Mouse (Mus musculus) spleen, postnatal 36 days (tissue): Measurements from ENCODE around the gene Gria4.
"Not testable (repeated sequence)": the region's sequence is repeated elsewhere in the genome, so short reads cannot be mapped to it uniquely, and the experiment has no call there.

ENCODE experiments used
- DNase-seq, 2 experiments: peaks; one replicate each; pipeline ENCODE4 v3.0.0; 2022; ENCODE audit warnings: low spot score in 2 of 2, mixed read lengths in 1 of 2

The Gria4 gene

GRCm38 (mm10) chr9:4795544-4796288, at the start of gene Gria4:
TSS of gene Gria4 (minus strand) at chr9:4796234.
- no peak for DNase-seq

DNA sequence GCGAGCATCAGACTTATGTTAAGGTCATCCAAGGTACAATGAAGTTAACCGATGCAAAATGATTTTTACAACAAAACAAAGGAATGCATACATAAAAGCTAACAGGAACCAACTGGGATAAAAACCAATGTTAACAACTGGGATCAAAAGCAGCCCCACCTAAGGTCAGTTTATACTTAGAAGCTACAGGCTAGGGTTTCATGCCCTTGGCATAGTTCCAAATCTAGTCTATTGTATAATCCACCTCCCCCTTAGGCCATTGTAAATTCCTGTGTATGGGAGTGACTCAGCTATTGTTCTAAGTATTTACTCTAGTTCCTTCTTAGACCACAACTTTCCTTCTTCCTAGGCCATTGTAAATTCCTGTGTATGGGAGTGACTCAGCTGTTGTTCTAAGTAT, 14.9 kb upstream of the Gria4 start:
- DNase-seq: not testable (repeated sequence)

- no peak for DNase-seq
Measured at GRCm38 (mm10) chr9:4803151-4803755, 7.2 kb upstream of the Gria4 start.

GRCm38 (mm10) chr9:4797396-4797795, 1.4 kb upstream of the Gria4 start:
- DNase-seq: no peak

GRCm38 (mm10) chr9:4796289-4796645, 233 bp upstream of the Gria4 start:
- no peak for DNase-seq

GRCm38 (mm10) chr9:4795075-4795474, 959 bp downstream of the Gria4 start:
- no peak for DNase-seq

DNA sequence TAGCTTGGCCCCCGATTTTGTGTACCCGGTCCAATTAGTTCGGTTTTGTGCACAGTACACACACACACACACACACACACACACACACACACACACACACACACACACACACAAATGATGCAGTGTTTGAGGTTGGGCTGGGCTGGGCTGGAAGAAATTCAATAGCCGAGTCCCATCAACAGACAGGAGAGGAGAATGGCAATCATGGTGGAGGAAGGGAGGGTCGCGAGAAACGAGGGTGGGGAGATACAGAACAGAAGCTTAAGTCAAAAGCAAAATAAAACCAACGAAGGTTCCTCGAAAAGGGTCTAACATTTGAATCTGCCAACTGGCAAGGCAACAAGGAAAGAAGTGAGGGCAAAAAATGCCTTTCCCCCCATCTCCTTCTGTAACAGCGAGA, 1.6 kb downstream of the Gria4 start:
- no peak for DNase-seq

DNA sequence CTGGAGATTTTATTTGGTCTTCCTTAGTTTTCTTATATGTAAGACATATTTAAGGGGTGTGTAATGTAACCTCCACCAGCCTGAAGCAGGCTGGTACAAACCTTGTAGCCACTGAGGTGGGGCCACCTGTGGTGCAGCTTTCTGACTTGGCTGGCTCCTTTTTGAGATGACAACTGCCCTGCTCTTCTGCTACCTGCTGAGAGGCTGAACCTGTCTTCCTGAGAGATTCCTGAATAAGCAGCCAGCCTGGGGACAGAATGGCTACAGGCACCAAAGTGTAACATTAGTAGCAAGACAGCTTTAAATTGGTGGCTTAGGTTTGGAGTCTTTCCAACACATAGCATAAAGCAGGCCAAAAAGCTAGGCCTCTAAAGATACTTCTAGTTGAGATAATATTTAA, 46.6 kb downstream of the Gria4 start:
- not testable (repeated sequence) for DNase-seq

GRCm38 (mm10) chr9:4714086-4714485, 81.9 kb downstream of the Gria4 start:
- no peak for DNase-seq

- no peak for DNase-seq
Measured at GRCm38 (mm10) chr9:4712367-4712766, 83.7 kb downstream of the Gria4 start.

- DNase-seq: no peak
Measured at GRCm38 (mm10) chr9:4687149-4687548, 108.9 kb downstream of the Gria4 start.

DNA sequence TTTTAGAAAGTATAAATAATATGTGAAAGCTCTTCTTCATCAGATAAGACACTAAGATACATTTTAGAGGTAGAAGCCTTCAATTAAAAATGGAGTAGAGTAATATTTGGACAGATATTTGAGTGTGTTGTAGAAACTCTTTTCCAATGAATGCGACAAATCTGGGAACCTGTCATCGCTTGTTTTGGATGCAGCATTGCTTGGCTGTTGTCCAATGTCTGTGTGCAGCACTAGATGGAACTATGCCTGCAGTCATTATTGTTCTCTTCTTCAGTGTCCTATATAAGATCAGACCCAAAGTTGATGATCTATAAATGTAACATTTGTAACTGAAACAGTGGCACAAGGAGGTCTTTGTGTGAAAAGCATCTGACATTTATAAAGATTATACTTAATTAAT, 115.8 kb downstream of the Gria4 start:
- DNase-seq: no peak

- no peak for DNase-seq
Measured at GRCm38 (mm10) chr9:4679099-4679498, 116.9 kb downstream of the Gria4 start.

GRCm38 (mm10) chr9:4665691-4666090, 130.3 kb downstream of the Gria4 start:
- DNase-seq: no peak

DNA sequence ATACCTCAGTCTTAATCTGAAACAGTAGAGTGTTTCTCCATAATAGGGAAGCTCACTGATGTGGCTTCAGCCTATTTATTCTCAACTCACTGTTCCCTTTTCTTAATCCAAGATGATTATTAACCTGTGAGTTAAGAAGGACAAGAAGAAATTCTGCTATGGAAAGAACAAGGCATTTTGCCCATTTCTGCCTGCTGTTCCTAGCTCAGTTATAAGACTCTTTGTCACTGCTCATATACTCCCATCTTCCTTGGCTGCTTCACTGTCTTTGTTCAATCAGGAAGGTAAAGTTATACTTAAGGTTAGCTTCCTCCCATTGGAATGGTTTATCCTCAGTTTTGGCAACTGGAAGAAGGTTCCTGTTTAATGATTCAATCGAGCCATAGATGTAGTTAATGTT, 133.6 kb downstream of the Gria4 start:
- no peak for DNase-seq

DNA sequence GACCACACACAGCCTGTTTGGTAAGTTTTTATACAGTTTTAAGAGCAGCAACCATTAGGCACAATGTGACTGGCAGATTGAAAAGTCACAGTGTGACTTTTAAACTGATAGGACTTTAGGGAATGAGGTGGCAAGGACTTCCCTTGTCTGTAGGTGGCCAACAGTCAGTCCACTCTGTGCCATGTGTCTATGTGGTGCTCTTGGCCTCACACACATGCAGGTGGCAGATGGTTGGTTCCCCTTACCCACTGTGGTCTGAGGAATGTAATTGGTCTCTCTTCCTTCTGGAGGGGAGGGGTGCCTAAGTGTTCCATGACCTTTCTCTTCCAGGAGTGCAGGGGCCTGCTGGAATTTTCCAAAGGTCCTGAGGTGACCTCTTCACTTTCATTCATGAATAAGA, 137.1 kb downstream of the Gria4 start:
- DNase-seq: no peak

GRCm38 (mm10) chr9:4654333-4654732, 141.7 kb downstream of the Gria4 start:
- DNase-seq: no peak

DNA sequence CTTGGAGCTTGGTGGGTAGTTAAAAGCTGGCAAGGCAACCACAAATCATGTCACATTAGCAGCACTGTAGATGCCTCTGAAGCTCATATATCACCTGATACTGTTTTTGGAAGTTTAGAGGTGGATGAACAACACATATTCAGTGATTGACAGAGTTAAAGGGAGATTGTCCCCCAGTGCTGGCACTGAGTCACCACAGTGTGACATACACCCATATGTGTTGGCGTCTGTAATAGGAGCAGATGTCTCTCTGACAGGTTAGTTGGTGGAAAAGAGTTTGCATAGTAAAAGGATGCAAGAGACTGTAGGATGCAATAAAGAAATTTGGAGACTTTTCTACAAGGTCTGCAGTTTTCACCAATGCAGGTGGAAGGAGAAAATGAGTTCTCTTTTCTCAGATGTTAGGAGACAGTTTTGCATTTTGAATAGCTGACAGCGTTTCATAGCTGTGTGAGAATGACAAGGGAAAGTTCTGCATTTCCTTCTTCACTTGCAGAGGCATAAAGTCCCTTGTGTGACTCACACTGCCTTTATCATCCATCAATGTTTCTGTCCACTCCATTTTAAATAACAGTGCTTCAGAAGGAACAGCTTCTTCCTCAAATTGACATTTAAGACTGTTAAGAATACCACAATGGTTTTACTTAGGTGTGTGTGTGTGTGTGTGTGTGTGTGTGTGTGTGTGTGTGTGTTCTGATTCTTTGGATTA, 156.7 kb downstream of the Gria4 start:
- no peak for DNase-seq

DNA sequence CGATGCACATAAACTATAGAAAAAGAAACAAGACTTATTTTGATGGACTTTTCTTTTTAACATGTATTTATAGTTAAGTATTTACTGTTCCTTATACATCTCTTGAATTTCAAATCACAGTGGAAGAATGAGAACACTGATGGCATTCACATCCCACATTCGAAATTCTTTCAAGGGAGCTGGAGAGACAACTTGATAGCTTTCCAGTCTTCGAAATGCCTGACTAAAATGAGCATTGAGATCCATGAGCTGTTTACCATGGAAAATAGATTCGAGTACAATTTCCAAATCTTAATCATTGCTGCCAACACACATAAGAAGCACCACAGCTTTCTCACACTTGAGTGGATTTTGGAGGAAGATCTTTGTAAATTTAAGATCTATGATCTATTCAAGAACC, 164.1 kb downstream of the Gria4 start:
- DNase-seq: no peak

- no peak for DNase-seq
Measured at GRCm38 (mm10) chr9:4615286-4615685, 180.7 kb downstream of the Gria4 start.

GRCm38 (mm10) chr9:4605354-4605753, 190.7 kb downstream of the Gria4 start:
- no peak for DNase-seq

DNA sequence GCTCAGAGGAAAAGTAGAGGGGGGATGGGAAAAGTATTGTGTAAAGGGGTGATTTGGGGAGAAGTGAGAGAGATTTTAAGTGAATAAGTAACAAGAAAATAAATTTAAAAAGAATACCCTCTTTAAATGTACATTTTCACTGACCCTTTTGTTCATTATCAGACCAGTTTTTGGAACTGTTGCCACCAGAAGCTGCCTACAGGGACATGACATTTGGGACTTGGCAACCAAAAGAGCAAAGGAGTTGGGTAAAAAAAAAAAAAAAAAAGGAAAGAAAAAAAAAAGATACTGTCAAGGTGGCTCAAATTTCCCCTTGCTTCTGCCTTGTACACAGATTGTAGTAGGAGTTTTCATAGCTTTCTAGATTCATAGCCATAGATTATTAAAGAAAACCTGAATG, 191.8 kb downstream of the Gria4 start:
- no peak for DNase-seq

DNA sequence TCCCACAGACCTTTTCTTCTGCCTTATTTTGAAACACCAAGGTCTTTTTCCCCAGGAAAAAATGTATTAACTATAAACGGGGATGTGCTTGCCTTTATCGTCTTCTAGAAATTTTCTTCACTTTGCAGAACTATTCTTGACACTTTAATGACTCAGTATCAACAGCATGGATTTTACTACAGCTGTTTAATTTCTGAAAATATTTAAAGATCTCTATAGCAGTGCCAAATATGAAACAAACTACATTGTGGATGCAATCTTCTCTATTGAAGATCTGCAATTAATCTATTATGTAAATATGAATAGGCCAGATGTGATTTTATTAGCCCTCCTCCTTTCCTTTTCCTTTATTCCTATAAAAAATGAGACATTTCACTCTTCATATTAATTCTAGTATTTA, 194.2 kb downstream of the Gria4 start:
- no peak for DNase-seq
